Mouse (Mus musculus): ENCODE measurements around the gene Mob4. TPM values are rescaled to one million over a fixed set of nuclear protein-coding genes. Genes with fewer than 3 reads are reported as not detected.

The Mob4 gene
- polyA plus RNA-seq, 1 experiment, result 16.0 TPM

DNA sequence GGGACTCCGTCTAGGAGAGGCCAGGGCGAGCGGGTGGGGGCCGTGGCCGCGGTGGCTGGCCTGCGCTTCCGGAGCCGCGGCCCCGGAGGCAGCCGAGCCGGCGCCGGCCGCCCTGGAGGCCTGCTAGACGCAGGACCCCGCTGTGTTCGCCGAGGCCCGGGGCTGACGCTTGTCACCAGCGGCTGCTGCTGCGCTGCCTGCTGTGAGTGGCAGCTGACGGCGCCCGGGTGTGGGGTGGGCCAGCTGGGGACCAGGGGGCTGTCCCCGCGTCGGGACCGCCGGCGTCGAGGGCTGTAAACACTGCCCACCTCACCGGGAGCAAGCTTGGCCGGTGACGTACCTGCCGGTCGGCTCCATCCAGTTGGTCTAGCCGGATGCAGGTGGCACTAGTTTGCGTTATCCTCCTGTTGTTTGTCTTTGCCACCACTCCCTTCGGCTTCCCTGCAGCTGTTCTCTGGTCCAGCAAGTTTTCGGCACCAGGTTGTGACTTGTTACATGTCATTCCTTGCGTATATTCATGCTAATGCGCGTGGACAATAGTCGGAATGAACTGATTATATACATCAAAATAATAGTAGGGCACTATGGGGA lies 488 bp downstream of the Mob4 start:
- WGBS, result under 1% methylated on average over 45 of the region's 47 CpGs
- H3K4me3 ChIP-seq (ENCODE audit: insufficient read depth, low read depth, low read length), result peak overlapping the region; percentile 99
- no peaks in the 10 kb centered on the region for H3K27me3 ChIP-seq (replicated peaks; ENCODE audit: control insufficient read depth, insufficient read depth, low read length)
- H3K27ac ChIP-seq (ENCODE audit: insufficient read depth, low read depth, low read length), result peak overlapping the region; percentile 94
- peaks cover 9% of the 10 kb centered on the region for H3K4me1 ChIP-seq (ENCODE audit: control insufficient read depth, insufficient read depth, low read length)
- no peaks in the 10 kb centered on the region for H3K36me3 ChIP-seq (ENCODE audit: control insufficient read depth, insufficient read depth, low read length)
- TF ChIP-seq POLR2A (IDR thresholded peaks at IDR 0.05; ENCODE audit: low read depth, low read length) (no peak), CTCF (conservative IDR thresholded peaks at IDR 0.05; ENCODE audit: insufficient read depth, insufficient read length, low read depth, low read length) (no peak)
- peak; percentile 61 for DNase-seq

DNA sequence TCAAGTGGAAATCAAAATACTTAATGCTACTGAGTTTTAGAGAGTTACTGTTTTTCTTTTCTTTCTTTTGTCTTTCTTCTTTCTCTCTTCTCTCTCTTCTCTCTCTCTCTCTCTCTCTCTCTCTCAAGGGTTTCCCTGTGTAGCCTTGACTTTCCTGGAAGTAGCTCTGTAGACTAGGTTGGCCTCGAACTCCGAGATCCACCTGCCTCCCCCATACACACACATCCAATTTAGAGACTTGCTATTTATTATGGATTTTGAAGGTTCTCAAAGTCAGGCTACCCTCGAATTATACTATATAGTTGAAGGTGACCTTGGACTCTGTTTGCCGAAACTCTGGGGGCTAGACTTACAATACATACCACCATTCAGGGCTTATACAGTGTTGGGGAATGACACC lies 1.3 kb downstream of the Mob4 start:
- TF ChIP-seq POLR2A (IDR thresholded peaks at IDR 0.05; ENCODE audit: low read depth, low read length) (no peak), CTCF (conservative IDR thresholded peaks at IDR 0.05; ENCODE audit: insufficient read depth, insufficient read length, low read depth, low read length) (no peak)
- 25% methylated on average over 4 of the region's 4 CpGs for WGBS
- no peak for DNase-seq
- H3K4me1 ChIP-seq (ENCODE audit: control insufficient read depth, insufficient read depth, low read length), result peaks cover 9% of the 10 kb centered on the region
- peak overlapping the region; percentile 34; the same call in 1 of the 2 replicates for H3K4me3 ChIP-seq (ENCODE audit: insufficient read depth, low read depth, low read length)
- H3K27ac ChIP-seq (ENCODE audit: insufficient read depth, low read depth, low read length), result peak overlapping the region; percentile 30; the same call in 1 of the 2 replicates
- no peaks in the 10 kb centered on the region for H3K36me3 ChIP-seq (ENCODE audit: control insufficient read depth, insufficient read depth, low read length)
- H3K27me3 ChIP-seq (replicated peaks; ENCODE audit: control insufficient read depth, insufficient read depth, low read length), result no peaks in the 10 kb centered on the region

DNA sequence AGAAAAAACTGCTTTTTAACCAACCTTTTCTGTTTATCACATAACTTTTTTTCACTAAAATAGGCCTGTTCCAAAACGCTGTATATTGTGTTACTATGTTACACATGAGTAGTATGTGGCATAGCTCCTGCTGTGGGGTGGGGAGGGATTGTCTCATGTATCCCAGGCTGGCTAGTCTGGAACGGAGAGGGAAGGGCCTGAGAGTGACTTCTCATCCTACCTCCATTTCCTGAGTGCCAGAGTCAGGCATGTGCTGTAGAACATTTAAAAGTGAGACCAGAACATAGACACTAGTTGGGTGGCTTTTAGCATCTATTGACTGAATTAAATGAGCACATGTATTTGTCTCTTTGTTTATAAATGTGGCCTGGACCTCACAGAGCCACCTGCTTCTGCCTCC lies 2.1 kb downstream of the Mob4 start:
- Histone ChIP-seq H3K4me3 (ENCODE audit: insufficient read depth, low read depth, low read length) (no peak overlapping the region), H3K36me3 (ENCODE audit: control insufficient read depth, insufficient read depth, low read length) (no peaks in the 10 kb centered on the region; the same call in 1 of the 2 replicates), H3K27me3 (replicated peaks; ENCODE audit: control insufficient read depth, insufficient read depth, low read length) (no peaks in the 10 kb centered on the region), H3K4me1 (ENCODE audit: control insufficient read depth, insufficient read depth, low read length) (peaks cover 9% of the 10 kb centered on the region), H3K27ac (ENCODE audit: insufficient read depth, low read depth, low read length) (no peak overlapping the region)
- TF ChIP-seq CTCF (conservative IDR thresholded peaks at IDR 0.05; ENCODE audit: insufficient read depth, insufficient read length, low read depth, low read length), result no peak
- TF ChIP-seq POLR2A (IDR thresholded peaks at IDR 0.05; ENCODE audit: low read depth, low read length), result no peak
- 25% methylated on average over 2 of the region's 2 CpGs for WGBS
- no peak for DNase-seq

DNA sequence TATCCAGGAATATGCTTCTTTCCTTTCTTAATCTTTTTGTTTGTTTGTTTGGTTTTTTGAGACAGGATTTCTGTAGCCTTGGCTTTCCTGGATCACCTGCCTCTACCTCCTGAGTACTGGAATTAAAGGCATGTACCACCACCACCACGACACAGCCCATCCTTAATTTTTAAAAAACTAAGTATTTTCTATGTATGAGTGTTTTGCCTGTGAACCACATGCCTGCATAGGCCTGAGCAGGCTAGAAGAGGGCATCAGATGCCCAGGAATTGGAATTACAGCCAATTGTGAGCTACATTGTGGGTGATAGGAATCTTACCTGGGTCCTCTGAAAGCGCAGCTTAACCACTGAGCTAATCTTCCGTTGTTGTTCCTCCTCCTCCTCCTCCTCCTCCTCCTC lies 3.3 kb downstream of the Mob4 start:
- H3K4me1 ChIP-seq (ENCODE audit: control insufficient read depth, insufficient read depth, low read length), result peaks cover 9% of the 10 kb centered on the region
- TF ChIP-seq CTCF (conservative IDR thresholded peaks at IDR 0.05; ENCODE audit: insufficient read depth, insufficient read length, low read depth, low read length) (no peak), POLR2A (IDR thresholded peaks at IDR 0.05; ENCODE audit: low read depth, low read length) (no peak)
- WGBS, result 93% methylated on average over 3 of the region's 3 CpGs
- no peak overlapping the region for H3K27ac ChIP-seq (ENCODE audit: insufficient read depth, low read depth, low read length)
- no peak for DNase-seq
- no peaks in the 10 kb centered on the region for H3K27me3 ChIP-seq (replicated peaks; ENCODE audit: control insufficient read depth, insufficient read depth, low read length)
- H3K36me3 ChIP-seq (ENCODE audit: control insufficient read depth, insufficient read depth, low read length), result no peaks in the 10 kb centered on the region; the same call in 1 of the 2 replicates
- no peak overlapping the region for H3K4me3 ChIP-seq (ENCODE audit: insufficient read depth, low read depth, low read length)

DNA sequence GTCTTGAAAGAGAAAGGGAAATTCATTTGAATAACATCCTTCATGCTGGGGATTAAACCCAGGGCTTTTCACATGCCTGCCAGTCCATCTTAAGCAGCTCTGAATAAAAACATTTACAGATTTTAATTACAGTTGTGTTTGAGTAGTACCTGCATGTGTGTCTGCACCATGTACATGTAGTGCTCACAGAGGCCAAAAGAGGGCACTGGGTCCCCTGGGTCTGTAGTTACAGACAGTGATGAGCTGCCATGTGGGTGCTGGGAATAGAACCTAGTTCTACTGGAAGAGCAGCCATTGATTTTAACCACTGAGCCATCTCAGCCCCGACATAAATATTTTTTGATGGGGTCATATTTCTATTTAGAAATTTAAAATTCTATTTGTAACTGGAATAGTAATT lies 4.8 kb downstream of the Mob4 start:
- Histone ChIP-seq H3K4me3 (ENCODE audit: insufficient read depth, low read depth, low read length) (no peak overlapping the region), H3K4me1 (ENCODE audit: control insufficient read depth, insufficient read depth, low read length) (peaks cover 9% of the 10 kb centered on the region), H3K27ac (ENCODE audit: insufficient read depth, low read depth, low read length) (no peak overlapping the region), H3K27me3 (replicated peaks; ENCODE audit: control insufficient read depth, insufficient read depth, low read length) (no peaks in the 10 kb centered on the region), H3K36me3 (ENCODE audit: control insufficient read depth, insufficient read depth, low read length) (no peaks in the 10 kb centered on the region; the same call in 1 of the 2 replicates)
- WGBS, result 98% methylated on average over 1 of the region's 1 CpGs
- DNase-seq, result no peak
- TF ChIP-seq CTCF (conservative IDR thresholded peaks at IDR 0.05; ENCODE audit: insufficient read depth, insufficient read length, low read depth, low read length), result no peak
- TF ChIP-seq POLR2A (IDR thresholded peaks at IDR 0.05; ENCODE audit: low read depth, low read length), result no peak

DNA sequence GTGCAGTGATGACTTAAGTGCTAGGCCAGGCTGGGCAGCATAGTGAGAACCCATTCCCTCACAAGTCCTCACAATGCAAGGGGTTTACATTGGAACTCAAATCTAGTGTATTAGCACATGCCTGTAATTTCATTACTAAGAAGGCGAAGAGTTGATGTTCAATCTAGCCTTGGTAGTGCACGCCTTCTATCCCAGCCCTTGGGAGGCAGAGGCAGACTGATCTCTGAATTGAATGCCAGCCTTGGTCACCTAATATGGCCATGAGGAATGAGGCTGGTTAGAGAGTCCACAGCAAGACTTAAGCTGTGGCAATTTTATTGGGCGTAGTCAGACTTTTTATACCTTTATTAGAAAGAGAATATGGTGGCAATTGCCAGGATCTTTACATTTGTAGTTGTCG lies 13.3 kb downstream of the Mob4 start:
- peaks cover 12% of the 10 kb centered on the region for H3K36me3 ChIP-seq (ENCODE audit: control insufficient read depth, insufficient read depth, low read length)
- no peaks in the 10 kb centered on the region for H3K27me3 ChIP-seq (replicated peaks; ENCODE audit: control insufficient read depth, insufficient read depth, low read length)
- no peak overlapping the region for H3K27ac ChIP-seq (ENCODE audit: insufficient read depth, low read depth, low read length)
- 92% methylated on average over 4 of the region's 4 CpGs for WGBS
- H3K4me1 ChIP-seq (ENCODE audit: control insufficient read depth, insufficient read depth, low read length), result no peaks in the 10 kb centered on the region
- DNase-seq, result no peak
- TF ChIP-seq CTCF (conservative IDR thresholded peaks at IDR 0.05; ENCODE audit: insufficient read depth, insufficient read length, low read depth, low read length) (no peak), POLR2A (IDR thresholded peaks at IDR 0.05; ENCODE audit: low read depth, low read length) (no peak)
- no peak overlapping the region for H3K4me3 ChIP-seq (ENCODE audit: insufficient read depth, low read depth, low read length)

DNA sequence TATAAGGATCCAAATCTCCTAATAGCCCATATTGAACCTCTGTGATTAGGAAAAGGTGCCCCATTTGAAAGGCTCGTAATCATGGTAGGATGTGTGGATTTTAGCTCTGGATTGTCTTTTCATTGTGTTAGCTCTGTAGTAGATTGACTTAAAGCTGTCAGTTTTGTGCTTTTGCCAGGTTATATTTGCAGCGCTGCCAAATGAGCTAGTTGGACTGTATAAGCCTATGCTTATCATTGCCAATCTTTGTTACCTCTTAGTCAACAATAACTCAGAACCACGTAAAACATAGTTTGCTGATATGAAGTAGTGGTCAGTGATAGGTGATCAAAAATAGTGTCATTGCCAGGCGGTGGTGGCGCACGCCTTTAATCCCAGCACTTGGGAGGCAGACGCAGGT lies 14.5 kb downstream of the Mob4 start:
- no peak for DNase-seq
- peaks cover 14% of the 10 kb centered on the region for H3K36me3 ChIP-seq (ENCODE audit: control insufficient read depth, insufficient read depth, low read length)
- H3K27me3 ChIP-seq (replicated peaks; ENCODE audit: control insufficient read depth, insufficient read depth, low read length), result no peaks in the 10 kb centered on the region
- TF ChIP-seq CTCF (conservative IDR thresholded peaks at IDR 0.05; ENCODE audit: insufficient read depth, insufficient read length, low read depth, low read length) (no peak), POLR2A (IDR thresholded peaks at IDR 0.05; ENCODE audit: low read depth, low read length) (no peak)
- no peaks in the 10 kb centered on the region for H3K4me1 ChIP-seq (ENCODE audit: control insufficient read depth, insufficient read depth, low read length)
- no peak overlapping the region for H3K4me3 ChIP-seq (ENCODE audit: insufficient read depth, low read depth, low read length)
- WGBS, result 90% methylated on average over 7 of the region's 7 CpGs
- no peak overlapping the region for H3K27ac ChIP-seq (ENCODE audit: insufficient read depth, low read depth, low read length)

All from kidney, adult 2 months (tissue).